Mouse (Mus musculus) MN1 (cell line): ENCODE data around the gene Commd1.

Experiments used
- DNase-seq: peaks from one replicate; pipeline ENCODE4 v3.0.0-alpha.2; 2016; ENCODE audit warnings: low spot score

The Commd1 gene

DNA sequence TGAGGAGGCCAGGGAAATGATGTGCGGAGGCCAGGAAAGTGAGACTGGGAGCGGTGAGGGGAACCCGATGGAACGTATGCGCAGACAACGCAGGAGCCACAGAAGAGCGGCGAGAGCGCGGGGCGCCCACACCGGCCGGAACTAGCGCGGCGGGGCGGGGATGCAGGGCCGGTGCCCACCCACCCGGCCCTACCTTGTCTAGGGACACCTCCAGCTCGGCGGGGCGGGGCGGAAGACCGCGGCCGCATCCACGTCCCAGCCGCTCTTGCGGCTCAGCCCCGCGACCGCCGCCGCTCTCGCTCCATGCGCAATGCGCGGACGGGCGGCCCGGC lies 122.9 kb downstream of the Commd1 start:
- no peak for DNase-seq

DNA sequence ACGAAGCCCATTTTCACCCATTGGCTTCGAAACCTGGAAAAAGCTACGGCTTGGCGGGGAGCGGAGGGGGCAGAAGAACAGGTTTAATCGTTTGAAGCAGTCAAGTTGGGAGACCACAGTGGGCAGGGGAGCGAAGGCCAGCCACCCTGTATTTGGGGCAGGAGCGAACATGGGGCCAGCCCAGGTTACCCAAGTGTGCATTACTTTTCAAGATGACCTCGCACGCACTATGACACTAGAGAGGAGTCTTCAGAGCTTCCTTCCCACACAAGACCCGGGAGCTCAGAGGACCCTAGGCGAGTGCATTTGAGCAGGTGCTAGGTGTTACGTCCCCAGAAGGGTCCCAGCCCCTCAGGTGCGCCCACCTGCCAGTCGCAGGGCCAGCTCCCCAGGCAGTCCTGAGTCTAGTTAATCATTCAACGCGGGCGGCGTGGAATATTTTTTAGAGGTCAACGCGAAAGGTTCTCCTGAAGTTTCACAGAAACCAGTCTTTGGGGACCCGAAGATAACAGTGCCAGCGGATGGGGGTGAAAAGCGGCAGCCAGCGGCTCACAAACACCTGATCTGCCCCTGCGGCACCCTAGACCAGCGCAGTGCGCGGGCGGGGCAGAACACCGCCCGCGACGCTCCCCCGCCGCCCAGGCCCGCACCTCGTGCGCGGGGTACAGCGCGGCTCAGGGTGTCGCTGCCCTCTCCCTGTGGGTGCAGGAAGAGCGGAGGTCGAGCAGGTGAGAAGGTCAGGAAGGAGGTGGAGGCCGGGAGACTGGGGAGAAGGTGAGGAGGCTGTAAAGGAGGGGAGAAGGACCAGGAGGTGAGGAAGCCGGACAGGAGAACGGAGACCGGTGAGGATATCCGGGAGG lies 123.5 kb downstream of the Commd1 start:
- peak; percentile 53 for DNase-seq

DNA sequence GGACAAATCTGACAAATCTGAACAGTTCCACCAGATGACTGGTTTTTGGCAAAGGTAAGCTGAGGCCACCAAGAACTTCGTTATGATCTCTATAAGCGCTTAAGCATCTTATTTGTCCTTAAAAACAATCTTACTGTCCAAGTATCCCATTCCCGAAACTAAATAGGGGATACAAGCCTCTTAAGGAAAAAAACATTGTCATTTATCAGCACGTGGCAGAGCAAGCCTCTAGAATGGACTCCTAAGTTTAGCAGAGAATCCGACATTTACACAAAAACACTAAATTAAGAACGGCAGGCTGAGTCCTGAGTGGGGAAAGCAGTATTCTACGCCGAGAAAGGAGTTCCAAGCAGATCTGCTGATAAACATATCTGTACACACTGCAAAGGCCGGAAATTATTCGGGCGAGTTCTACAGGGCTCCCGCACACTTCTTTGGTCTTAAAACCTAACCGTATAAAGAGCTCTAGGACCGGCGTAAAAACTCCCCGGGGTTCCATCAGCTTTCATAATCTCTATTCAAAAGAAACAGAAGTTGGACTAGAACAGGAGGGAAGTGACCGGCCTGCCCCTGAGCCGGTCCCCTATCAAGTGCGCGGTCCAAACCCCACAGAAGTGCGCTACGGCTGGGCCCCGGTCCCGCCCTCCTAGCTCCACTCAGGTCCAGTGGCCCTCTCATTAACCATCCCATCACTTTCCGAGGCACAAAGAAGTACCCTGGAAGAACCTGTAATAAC lies 124.3 kb downstream of the Commd1 start:
- no peak for DNase-seq

GRCm38 (mm10) chr11:22857106-22857704 lies 125.0 kb downstream of the Commd1 start:
- DNase-seq = no peak

- DNase-seq = no peak
These were observed 125.7 kb downstream of the Commd1 start for GRCm38 (mm10) chr11:22856371-22856965.

DNA sequence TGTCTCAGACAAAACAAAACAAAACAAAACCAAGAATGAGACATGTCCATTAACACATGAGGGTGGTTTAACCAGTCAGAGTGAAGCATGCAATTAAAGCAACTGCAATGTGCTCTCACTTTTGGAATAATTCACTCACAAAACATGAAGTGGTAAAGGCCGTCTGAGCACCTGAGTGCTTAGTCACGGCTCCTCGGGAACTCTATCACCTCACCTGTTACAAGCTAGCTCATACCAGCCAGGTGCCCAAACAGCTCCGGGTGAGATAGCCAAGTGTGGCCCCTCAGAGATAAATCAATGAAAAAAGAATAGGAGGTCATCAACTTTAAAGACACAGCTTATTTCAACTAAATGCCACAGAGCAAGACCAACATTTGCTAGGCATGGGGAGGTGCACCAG lies 127.6 kb downstream of the Commd1 start:
- no peak for DNase-seq

GRCm38 (mm10) chr11:22853477-22854157 lies 128.6 kb downstream of the Commd1 start:
- DNase-seq = no peak

GRCm38 (mm10) chr11:22852510-22852909 lies 129.7 kb downstream of the Commd1 start:
- DNase-seq = no peak

DNA sequence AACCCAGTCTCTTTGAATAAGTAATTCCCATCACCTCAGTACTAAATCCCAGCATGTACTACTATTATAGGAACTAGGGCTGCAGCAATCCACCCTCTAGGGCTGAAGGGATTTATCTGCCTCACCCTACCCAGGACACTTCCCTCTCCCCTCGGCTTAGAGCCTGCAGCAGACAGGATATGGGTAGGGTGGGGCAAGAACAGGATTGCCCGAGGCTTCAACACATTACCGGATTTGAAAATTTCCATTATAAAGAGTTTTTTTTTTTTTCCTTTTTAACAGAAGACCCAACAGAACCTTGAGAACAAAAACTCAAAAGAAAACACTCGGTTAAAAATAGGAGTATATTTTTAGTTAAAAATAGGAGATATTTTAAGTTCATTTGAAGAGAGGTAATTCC lies 130.8 kb downstream of the Commd1 start:
- DNase-seq = no peak

DNA sequence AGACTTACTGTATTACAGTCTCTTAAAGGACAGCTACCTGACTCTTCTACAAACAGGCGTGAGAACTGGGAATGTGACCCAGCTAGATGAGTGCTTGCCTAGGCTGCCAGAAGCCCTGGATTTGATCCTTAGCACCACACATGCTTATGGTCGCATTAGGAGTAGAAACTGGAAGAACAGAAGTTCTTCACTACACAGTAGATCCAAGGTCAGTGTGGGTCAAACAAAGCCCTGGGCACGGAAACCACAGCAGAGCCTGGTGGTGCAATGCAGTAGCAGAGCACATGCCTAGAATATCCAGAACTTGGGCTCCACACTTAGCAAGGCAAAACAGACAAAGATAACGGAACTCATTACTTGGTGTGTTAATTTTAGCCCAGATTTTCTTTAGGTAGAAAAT lies 132.1 kb downstream of the Commd1 start:
- DNase-seq = no peak

DNA sequence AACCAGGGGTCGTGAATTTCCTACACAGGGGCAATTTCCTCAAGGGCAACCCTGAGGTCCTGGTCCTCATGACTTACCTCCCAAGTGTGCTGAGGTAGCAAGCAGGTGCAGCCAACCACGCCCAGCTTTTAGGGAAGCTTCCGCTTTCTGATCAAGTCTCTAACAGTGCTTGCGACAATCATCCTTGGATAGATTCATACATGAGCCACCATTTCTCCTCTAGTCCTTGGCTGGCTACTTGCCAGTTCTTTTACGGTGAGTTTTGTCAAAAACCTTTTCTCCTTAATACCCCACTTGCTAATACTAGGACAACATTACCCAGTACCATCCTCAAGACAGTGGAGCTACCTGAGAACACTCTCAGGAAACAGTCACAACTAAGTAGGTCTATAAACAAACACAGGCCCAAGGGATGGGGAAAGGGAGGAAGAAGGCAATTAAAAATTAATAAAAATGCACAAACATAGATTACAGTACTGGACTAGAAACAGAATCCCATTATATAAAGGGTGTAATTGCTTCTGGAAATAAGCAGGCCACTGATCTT lies 133.5 kb downstream of the Commd1 start:
- no peak for DNase-seq

- DNase-seq = peak; percentile 84
These were observed 134.2 kb downstream of the Commd1 start for GRCm38 (mm10) chr11:22847732-22848648.

- DNase-seq = no peak
These were observed 135.0 kb downstream of the Commd1 start for GRCm38 (mm10) chr11:22846960-22847731.
